Mouse (Mus musculus): Measurements from ENCODE around the gene Tapt1.

DNA sequence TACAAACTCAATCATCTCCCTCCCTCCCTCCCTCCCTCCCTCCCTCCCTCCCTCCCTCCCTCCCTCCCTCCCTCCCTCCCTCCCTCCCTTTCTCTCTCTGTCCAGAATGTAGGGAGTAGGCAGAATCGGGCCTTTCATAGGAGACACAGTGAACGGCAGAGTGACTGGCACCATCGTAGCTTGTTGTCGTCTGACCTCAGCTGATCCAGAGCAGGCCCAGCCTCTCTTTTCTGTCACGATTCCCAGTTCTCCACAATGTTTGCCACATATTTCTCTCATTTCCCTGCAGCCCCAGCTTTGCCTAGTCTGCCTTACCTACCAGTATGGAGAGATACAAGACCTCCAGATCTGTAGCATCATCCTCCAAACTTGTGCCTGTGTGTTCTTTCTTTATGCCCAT, 35.3 kb upstream of the Tapt1 start:
- TF ChIP-seq CTCF (IDR thresholded peaks at IDR 0.05; ENCODE audit: low read depth, low read length) (no peak), POLR2A (IDR thresholded peaks at IDR 0.05; ENCODE audit: extremely low read depth, insufficient read depth, low read length) (no peak)
